Mouse (Mus musculus) myocyte (in vitro differentiated cells): ENCODE data around the gene Rnf115.

ENCODE experiments used
- CEBPB ChIP-seq: IDR thresholded peaks from 2 replicates; pipeline ENCODE4 v1.6.1; 2011; ENCODE audit warnings: mild to moderate bottlenecking, moderate library complexity; ENCODE audit not compliant: poor library complexity, insufficient read depth, severe bottlenecking
- MAX ChIP-seq: IDR thresholded peaks from one replicate; pipeline ENCODE4 v1.6.1; 2011; ENCODE audit warnings: low read depth, mild to moderate bottlenecking, control low read depth
- MYOD1 ChIP-seq, 3 experiments: IDR thresholded peaks; one replicate each; pipeline ENCODE4 v1.6.1; 2011; ENCODE audit warnings: control low read depth in 2 of 3, low read depth in 2 of 3, mild to moderate bottlenecking in 2 of 3, moderate library complexity in 1 of 3; ENCODE audit not compliant: insufficient read length in 2 of 3, control insufficient read depth in 1 of 3
- MYOG ChIP-seq, 3 experiments: IDR thresholded peaks; one replicate each; pipeline ENCODE4 v1.6.1; 2011; ENCODE audit warnings: control low read depth in 2 of 3, low read depth in 2 of 3, mild to moderate bottlenecking in 2 of 3; ENCODE audit not compliant: insufficient read length in 2 of 3, control insufficient read depth in 1 of 3, insufficient read depth in 1 of 3
- POLR2A ChIP-seq: IDR thresholded peaks from one replicate; pipeline ENCODE4 v1.6.1; 2011; ENCODE audit warnings: low read depth, mild to moderate bottlenecking, control low read depth, moderate library complexity; ENCODE audit not compliant: insufficient read length
- POLR2AphosphoS2 ChIP-seq: IDR thresholded peaks from one replicate; pipeline ENCODE4 v1.6.1; 2011; ENCODE audit warnings: low read depth, control low read depth; ENCODE audit not compliant: insufficient read length
- REST ChIP-seq: IDR thresholded peaks from one replicate; pipeline ENCODE4 v1.6.1; 2011; ENCODE audit warnings: mild to moderate bottlenecking, control low read depth, moderate library complexity; ENCODE audit not compliant: insufficient read depth, insufficient read length
- SRF ChIP-seq: IDR thresholded peaks from one replicate; pipeline ENCODE4 v1.6.1; 2011; ENCODE audit warnings: low read depth; ENCODE audit not compliant: control insufficient read depth, insufficient read length
- TCF12 ChIP-seq: IDR thresholded peaks from one replicate; pipeline ENCODE4 v1.6.1; 2011; ENCODE audit warnings: mild to moderate bottlenecking, control low read depth; ENCODE audit not compliant: poor library complexity, insufficient read depth, severe bottlenecking
- TCF3 ChIP-seq: IDR thresholded peaks from one replicate; pipeline ENCODE4 v1.6.1; 2011; ENCODE audit warnings: low read depth, control low read depth; ENCODE audit not compliant: insufficient read length
- USF1 ChIP-seq: IDR thresholded peaks from one replicate; pipeline ENCODE4 v1.6.1; 2011; ENCODE audit warnings: low read depth, mild to moderate bottlenecking, control low read depth, moderate library complexity

DNA sequence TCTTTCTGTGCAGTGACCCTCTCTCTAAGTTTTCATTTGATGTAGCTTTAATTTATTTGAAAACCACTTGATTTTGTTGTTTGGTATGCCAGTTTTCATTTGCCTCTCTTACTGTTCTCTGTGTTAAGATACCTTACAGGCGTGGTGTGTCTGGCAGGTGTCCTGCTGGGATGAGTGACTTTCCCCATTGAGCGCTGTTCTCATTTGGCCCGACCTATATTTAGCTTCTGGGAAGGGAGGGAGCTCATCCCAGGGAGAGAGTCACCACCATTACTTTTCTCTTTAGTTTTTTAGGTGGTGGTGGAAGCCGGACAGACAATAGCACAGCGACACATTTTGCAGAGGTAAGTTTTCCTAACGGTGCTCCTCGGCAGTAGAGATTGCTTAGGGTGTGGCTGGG is 30.2 kb downstream of the Rnf115 start:
- TF ChIP-seq REST (no peak), POLR2A (no peak), POLR2AphosphoS2 (no peak), CEBPB (no peak), USF1 (no peak), TCF12 (no peak), MYOG (IDR thresholded peaks at IDR 0.05; ENCODE audit: control insufficient read depth in 1 of 3, insufficient read depth in 1 of 3, insufficient read length in 2 of 3, low read depth in 2 of 3) (no peak), MYOD1 (IDR thresholded peaks at IDR 0.05; ENCODE audit: control insufficient read depth in 1 of 3, insufficient read length in 2 of 3, low read depth in 2 of 3) (peak in 1 of 3 experiments; percentile 24), TCF3 (no peak), SRF (no peak), MAX (no peak)
